Mouse (Mus musculus): ENCODE data around the gene Ctdsp2.

Gene Ctdsp2

GRCm38 (mm10) chr10:127042468-127043115 lies 64.1 kb downstream of the Ctdsp2 start:
- no peak for DNase-seq (ENCODE audit: low read depth, low spot score)

- no peak for DNase-seq (ENCODE audit: low read depth, low spot score)
Measured at GRCm38 (mm10) chr10:127043187-127043586, 64.7 kb downstream of the Ctdsp2 start.

GRCm38 (mm10) chr10:127047954-127048353 lies 69.4 kb downstream of the Ctdsp2 start, which contains the start of gene Cyp27b1:
Gene Cyp27b1 (plus strand): TSS chr10:127048250.
- DNase-seq (ENCODE audit: low read depth, low spot score), result no peak

- no peak for DNase-seq (ENCODE audit: low read depth, low spot score)
Measured at GRCm38 (mm10) chr10:127048608-127049394, 70.3 kb downstream of the Ctdsp2 start.
